Mouse (Mus musculus): ENCODE results near the gene Gm12216.
A peak's percentile ranks its signal among the peaks of the same experiment; 100 is the strongest.

Gm12216 gene

DNA sequence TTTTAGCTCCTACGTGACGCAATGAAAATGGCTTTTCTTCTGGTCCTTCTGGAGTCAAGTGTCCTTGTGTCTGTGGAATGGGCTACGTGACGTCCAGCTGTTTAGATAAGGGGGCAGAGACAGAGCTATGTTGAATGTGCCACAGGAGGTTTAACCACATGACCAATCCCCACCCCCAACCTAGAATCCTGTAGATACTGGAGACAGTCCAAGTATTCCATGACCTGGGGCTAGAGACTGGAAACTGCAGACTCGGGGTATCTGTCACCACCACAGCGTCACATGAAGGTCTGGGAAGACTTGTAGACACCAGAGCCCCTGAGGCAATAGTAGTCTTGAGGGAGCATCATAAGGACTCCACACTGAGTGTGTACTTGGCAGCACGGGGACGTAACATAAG, 63.2 kb downstream of the Gm12216 start:
- no peak for DNase-seq (ENCODE audit: low spot score in 2 of 2)

DNA sequence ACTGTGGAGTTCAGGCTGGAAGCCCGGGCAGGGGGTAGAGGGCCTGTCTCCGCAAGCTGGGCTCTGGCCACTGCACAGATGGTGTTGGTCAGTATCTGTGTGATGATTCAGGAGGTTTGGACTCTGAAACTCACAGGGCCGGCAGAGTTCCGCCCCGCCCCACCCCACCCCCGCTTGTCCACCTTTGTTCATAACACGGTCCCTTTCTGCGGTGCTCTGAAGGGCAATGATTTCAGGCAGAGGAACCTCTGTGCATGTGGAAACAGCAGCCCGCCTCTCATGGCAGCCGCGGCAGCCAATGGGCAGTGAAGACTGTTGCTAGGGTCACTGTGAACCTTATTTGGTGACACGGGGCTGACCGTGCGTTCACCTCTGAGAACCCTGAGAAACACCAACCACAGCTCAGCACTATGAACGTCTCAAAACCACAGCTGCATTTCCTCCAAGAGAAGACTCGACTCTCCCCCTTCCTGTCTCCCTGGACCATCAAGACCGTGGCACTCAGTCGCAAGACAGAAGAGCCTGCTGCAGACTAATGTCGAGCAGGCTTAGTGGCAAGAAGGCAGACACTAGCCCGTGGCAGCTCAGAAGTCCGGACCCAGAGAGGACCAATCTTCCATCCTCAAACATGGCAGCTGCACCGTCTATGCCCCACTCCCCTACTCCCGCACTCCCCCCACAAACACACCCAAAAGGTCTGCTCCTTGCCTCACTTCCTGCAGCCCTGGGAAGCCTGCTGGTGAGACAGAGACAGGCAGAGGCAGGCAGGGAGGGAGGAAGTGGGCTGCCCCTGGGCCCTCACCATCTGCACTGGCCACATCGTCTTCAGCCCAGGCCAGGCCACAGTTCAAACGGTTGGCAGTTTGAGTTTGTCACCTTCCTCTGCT, 64.1 kb downstream of the Gm12216 start:
- no peak for DNase-seq (ENCODE audit: low spot score in 2 of 2)

DNA sequence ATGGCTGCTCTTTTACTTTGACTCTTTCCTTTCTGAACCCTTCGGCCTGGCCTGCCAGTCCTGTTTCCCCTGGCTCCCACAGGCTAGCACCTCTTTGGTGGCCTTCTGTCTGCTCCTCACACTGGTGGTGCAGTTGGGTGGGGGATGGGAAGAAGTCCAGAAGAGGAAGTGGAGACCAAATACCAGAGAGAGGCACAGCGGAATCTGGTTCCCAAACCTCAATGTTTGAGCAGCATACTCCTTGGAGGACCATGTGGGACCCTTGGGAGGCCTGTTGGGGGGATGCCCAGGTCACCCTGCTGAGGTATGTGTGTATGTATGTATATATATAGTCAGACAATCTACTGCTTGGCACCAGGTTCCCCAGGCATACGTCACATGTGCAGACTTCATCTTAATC, 65.0 kb downstream of the Gm12216 start:
- no peak for DNase-seq (ENCODE audit: low spot score in 2 of 2)

- DNase-seq (ENCODE audit: low spot score in 2 of 2) = peak in 1 of 2 experiments; percentile 32
Observed at GRCm38 (mm10) chr11:53792986-53793385, 66.1 kb downstream of the Gm12216 start.

DNA sequence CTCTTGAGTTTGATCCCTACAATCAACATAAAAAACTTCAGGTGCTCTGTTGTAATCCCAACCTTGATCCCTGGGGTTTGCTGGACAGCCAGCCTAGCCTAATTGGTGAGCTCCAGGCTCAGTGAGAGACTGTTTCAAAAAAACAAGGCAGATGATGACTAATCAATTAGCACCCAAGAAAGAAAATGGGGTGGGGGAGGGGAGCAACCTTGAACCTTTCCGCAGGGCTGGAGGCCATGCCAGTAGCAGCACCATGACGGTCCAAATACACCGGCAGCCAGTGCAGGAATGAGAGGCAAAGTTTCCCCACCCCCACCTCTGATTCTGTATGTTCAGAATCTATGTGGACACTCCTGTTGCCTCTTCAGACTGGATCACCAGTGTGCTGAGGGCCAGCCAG, 69.8 kb downstream of the Gm12216 start:
- no peak for DNase-seq (ENCODE audit: low spot score in 2 of 2)

DNA sequence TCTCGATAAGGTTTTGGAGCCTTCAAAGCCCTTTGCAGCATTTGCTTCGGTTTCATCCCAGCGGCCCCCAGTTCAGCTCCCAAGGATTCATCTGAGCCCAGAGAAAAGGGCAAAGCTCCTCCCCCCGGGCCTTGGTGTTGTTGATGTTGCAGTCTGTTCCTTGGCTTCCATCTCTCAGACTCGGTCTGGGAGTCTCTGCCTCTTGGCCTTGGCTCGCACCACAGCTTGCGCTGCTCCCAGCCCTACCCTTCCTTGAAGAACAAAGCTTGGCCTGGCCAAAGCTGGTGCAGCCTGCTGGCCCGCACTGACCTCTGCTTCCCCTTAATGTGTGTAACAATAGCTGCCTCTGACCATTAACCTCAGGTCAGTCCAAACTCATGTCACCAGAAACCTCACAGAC, 70.9 kb downstream of the Gm12216 start:
- no peak for DNase-seq (ENCODE audit: low spot score in 2 of 2)

- DNase-seq (ENCODE audit: low spot score in 2 of 2) = no peak
Observed at GRCm38 (mm10) chr11:53786058-53787031, 72.7 kb downstream of the Gm12216 start.

DNA sequence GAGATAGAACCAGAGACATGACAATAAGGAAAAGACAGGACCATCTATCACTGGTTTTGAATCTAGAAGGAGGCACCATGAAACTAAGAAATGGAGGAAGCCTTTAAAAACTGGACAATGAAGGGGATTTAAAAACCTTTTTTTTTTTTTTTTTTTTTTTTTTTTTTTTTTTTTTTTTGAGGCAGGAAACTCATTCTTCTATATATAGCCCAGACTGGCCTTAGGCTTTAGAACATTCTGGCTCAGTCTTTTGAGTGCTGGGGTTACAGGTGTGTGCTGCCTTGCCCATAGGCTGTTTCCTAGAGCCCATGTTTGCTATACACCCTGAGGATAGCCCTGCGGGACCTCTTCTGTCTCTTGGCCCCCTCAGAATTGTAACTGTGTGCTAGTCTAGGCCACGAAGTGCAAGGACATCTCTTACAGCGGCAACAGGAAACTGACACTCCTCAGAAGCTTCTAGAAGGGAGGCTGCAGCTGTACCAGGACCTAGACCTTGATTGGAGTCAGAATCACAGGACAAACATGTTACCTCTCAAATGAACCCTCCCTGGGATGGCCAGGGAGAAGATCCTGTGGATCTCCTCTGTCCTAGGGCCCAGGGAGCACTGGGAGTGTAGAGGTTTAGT, 73.6 kb downstream of the Gm12216 start:
- DNase-seq (ENCODE audit: low spot score in 2 of 2) = no peak

DNA sequence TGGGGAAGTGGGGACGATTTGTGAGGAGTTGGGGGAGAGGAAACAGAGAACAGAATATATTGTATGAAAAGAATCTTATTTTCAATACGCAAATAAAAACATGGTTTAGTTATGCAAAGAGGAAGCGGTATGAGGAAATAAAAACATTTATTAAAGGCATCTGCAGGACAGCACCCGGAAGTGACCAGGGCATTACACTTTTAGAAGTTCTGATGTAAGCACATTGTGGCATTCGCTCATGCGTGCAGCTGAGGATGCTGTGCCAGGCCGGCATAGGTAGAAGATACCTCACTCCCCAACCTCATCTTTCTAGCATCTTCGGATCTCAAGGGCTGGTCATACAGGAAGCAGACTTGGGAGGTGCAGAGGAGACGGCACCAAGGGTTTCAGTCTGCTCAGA, 75.8 kb downstream of the Gm12216 start:
- DNase-seq (ENCODE audit: low spot score in 2 of 2) = no peak

GRCm38 (mm10) chr11:53781964-53782363, 77.1 kb downstream of the Gm12216 start:
- DNase-seq (ENCODE audit: low spot score in 2 of 2) = no peak

- no peak for DNase-seq (ENCODE audit: low spot score in 2 of 2)
Observed at GRCm38 (mm10) chr11:53781201-53781775, 77.8 kb downstream of the Gm12216 start.

GRCm38 (mm10) chr11:53780262-53780661, 78.8 kb downstream of the Gm12216 start:
- no peak for DNase-seq (ENCODE audit: low spot score in 2 of 2)

DNA sequence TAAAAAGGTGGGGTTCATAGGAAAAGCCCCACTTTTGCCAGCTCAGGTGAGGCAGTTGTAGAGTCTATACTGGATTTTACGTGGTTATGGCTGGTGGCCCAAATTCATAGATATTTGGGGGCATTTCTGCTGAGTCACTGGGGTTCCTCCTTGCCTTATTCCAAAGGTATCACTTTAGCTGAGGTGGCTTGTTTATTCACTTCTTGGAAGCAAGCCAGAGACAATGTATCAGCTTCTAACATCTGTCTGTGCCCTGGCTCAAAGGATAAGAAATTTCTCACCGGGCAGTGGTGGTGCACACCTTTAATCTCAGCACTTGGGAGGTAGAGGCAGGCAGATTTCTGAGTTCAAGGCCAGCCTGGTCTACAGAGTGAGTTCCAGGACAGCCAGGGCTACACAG, 79.2 kb downstream of the Gm12216 start:
- no peak for DNase-seq (ENCODE audit: low spot score in 2 of 2)

GRCm38 (mm10) chr11:53778455-53778854, 80.6 kb downstream of the Gm12216 start:
- DNase-seq (ENCODE audit: low spot score in 2 of 2) = no peak

GRCm38 (mm10) chr11:53777736-53778135, 81.3 kb downstream of the Gm12216 start:
- DNase-seq (ENCODE audit: low spot score in 2 of 2) = no peak

- no peak for DNase-seq (ENCODE audit: low spot score in 2 of 2)
Observed at GRCm38 (mm10) chr11:53774659-53775255, 84.3 kb downstream of the Gm12216 start.

- DNase-seq (ENCODE audit: low spot score in 2 of 2) = no peak
Observed at GRCm38 (mm10) chr11:53773641-53774360, 85.3 kb downstream of the Gm12216 start.

DNA sequence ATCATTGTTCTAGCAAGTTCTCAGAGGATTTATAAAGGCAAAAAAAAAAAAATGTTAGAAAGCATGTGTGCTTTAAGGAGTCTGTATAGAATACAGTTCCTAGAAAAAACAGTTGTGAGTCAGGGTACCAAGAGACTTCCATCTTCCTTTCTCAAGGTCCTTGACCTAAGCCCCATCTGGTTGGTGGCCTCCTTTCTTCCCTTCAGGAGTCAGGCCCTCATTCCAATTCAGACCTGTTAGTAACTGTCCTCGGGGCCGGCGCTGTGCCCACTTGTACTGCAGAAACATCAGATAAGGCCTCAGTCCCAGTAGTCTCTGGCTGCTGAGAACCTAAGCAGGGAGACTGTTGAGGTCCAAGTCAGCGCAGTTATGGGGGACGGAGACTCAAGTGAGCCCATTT, 86.0 kb downstream of the Gm12216 start, which contains the start of gene Gm17334:
Gene Gm17334 (minus strand): TSS at position 101 of the 400 bp plus-strand sequence.
- DNase-seq (ENCODE audit: low spot score in 2 of 2) = no peak

DNA sequence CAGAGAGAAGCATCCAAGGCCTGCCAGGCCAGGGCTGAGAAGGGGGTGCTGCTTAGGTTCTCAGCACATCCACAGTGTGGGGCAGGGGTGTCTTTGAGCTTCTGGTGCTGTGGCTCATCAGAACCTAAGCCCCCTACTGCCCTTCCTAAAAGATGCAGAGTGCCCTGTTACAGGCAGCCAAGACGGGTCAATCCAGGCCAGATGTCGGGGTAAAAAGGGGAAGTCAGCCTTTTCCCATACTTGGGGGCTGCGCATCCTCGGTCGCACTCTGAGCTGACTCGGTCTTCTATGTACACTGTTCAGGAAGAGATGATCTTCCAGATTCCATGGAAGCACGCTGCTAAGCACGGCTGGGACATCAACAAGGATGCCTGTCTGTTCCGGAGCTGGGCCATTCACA, 86.5 kb downstream of the Gm12216 start:
- DNase-seq (ENCODE audit: low spot score in 2 of 2) = no peak

- no peak for DNase-seq (ENCODE audit: low spot score in 2 of 2)
Observed at GRCm38 (mm10) chr11:53771001-53771744, 87.9 kb downstream of the Gm12216 start.

Data from cerebellum, postnatal 4 days (tissue).